Mouse (Mus musculus) liver, adult (tissue): Measurements from ENCODE around the gene Ubac2.
A peak's percentile ranks its signal among the peaks of the same experiment; 100 is the strongest.

ENCODE experiments used
- GATA4 ChIP-seq: IDR thresholded peaks from 2 replicates; pipeline ENCODE4 v1.6.1; 2014; ENCODE audit warnings: mild to moderate bottlenecking, low read length; ENCODE audit not compliant: insufficient replicate concordance

Ubac2 gene

DNA sequence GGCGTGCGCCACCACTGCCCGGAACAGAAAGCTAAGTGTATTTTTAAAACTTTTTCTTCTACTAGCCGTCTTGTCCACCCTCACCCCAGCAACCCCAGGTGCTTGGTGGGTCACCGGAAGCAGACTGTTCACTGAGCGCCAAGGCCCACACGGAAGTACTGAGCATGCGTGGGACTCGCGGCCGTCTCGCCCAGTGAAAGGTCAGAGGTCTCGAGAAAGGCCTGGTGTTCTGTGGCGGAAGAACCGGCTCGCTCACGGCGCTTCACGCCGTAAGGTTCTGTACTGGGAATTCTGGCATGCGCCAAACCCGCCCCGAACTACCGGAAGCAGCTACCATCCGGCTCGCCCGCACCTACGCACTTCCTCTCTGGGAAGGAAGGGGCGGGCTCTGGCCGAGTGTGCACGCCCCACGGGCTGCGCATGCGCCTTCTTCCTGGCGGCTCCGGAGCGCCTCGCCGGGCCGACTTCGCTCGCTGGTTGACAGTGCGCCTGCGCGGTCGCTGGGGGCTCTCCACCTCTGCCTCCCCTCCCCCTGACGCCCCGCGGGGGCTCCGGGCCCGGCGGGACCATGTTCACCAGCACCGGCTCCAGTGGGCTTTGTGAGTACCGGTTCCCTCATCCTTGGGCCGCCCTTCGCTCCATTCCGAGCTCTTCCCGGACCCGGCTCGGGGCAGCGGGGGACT, at the start of gene Ubac2:
Ubac2 (plus strand) TSS at position 445 of the 683 bp plus-strand sequence.
- peak; percentile 35; the same call in 1 of the 2 replicates for TF ChIP-seq GATA4

GRCm38 (mm10) chr14:121829816-121830442, 48.5 kb upstream of the Ubac2 start:
- no peak for TF ChIP-seq GATA4

GRCm38 (mm10) chr14:121833001-121833520, 45.4 kb upstream of the Ubac2 start:
- TF ChIP-seq GATA4, result no peak

DNA sequence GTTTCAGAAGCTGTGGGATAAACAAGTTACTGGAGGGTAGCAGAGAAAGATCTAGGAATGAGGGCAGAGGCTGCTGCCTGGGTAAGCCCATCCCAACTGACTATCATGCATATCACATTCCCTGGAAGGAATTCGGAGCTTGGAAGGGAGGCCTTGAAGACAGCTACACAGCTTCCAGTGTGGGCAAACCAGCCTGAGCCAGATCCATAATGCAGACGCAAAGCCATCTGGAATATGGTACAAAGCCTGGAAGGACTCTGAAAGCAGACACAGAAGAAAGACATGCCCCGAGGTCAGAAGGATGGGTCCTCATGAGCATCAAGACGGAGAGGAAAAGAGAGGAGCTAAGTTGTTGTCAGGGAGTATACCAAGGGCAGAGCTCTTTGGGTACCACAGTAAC, 40.3 kb upstream of the Ubac2 start:
- no peak for TF ChIP-seq GATA4

GRCm38 (mm10) chr14:121840217-121840616, 38.2 kb upstream of the Ubac2 start:
- no peak for TF ChIP-seq GATA4

GRCm38 (mm10) chr14:121844486-121844885, 33.9 kb upstream of the Ubac2 start:
- no peak for TF ChIP-seq GATA4

GRCm38 (mm10) chr14:121851231-121851630, 27.2 kb upstream of the Ubac2 start:
- TF ChIP-seq GATA4, result no peak

- no peak for TF ChIP-seq GATA4
Measured at GRCm38 (mm10) chr14:121852531-121852930, 25.9 kb upstream of the Ubac2 start.

DNA sequence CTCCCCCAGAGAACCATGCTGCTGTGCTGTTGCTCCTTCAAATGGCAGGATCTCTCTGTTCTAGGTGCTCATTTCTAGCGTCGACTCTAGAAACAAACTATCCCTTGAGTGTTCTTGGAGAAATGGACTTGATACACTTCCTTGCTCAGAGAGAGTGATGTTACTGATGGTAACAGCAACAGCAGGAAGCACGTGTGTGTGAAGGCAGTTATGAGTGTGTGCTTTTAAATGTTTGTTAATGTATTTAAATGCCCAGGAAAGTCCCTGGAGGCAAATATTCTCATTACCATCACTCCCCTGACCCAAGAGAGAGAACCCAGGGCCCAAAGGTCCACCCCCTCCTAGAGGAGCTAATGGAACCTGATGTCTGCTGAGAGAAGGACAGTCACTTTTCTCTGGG, 11.8 kb upstream of the Ubac2 start:
- TF ChIP-seq GATA4, result no peak

DNA sequence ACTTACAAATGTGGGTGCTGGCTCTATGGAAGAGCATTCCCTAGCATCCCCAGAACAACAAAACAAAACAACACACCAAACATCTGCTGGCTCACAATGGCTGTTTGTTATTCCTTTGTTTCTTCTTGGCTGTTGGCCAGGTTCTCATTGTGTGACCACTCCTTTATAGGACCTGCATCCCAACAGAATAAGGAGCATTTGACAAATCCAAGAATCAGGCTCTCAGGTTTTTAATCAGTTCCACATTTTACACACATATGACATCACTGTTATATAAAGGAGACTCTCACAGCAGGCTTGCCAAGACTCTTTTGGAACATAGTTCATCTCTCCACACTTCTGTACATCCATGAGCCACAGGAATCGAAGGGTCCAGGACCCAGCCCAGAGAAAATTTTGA, 9.3 kb upstream of the Ubac2 start:
- TF ChIP-seq GATA4, result no peak

DNA sequence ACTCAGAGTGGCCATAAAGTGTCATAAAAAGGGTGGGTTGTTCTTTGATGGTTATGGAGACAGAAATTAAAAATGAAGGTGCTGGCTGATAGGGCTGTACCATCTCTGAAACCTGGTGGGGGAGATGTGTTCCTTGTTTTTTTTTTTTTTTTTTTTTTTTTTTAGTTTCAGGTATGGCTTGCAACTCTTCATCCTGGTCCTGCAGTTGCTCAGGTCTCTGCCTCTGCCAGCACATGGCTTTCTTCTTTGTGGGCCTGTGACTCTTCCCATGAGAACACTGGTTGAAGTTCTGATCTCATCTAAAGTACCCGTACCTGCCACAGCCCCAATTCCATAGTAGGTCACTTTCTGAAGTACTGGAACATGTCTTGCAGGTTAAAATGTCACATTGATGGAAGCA, 5.7 kb upstream of the Ubac2 start:
- TF ChIP-seq GATA4, result no peak

- TF ChIP-seq GATA4, result no peak
Measured at GRCm38 (mm10) chr14:121873172-121873571, 5.2 kb upstream of the Ubac2 start.

- TF ChIP-seq GATA4, result no peak
Measured at GRCm38 (mm10) chr14:121873646-121874045, 4.8 kb upstream of the Ubac2 start.

- TF ChIP-seq GATA4, result no peak
Measured at GRCm38 (mm10) chr14:121876860-121877259, 1.6 kb upstream of the Ubac2 start.

- TF ChIP-seq GATA4, result no peak
Measured at GRCm38 (mm10) chr14:121877640-121878039, 780 bp upstream of the Ubac2 start.

DNA sequence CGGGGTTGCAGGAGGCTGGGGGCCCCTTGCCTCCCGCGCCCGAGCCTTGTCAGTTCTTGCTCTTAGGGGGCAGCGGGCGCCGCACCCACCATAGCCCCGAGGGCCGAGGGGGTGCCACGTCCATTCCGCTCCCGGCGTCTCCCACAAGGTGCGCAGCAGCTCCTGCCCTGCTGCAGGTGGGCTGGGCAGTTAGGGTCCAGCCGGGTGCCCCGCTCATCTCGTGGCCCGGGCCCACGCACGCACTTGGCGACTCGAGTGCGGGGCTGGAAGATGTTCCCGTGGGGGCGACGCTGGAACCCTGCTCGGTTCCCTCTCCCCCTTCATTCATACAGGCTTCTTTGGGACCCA, 413 bp downstream of the Ubac2 start:
- no peak for TF ChIP-seq GATA4
